Mouse (Mus musculus) stomach, embryonic 16.5 days (tissue): ENCODE data around the gene Plagl2. TPM values are rescaled to one million over a fixed set of nuclear protein-coding genes. Genes with fewer than 3 reads are reported as not detected.

ENCODE experiments used
- ATAC-seq: fragments of 200-750 bp; cut with Nextera tagmentation; 2 replicates; pipeline ENCODE4 v1.8.0; 2017; ENCODE audit warnings: moderate number of reproducible peaks, moderate TSS enrichment; ENCODE audit not compliant: insufficient read depth, low FRiP score
- H3K27ac ChIP-seq: fragments of 300-500 bp; sonication (generic); 2 replicates; pipeline ENCODE4 v1.5.1; 2014; ENCODE audit warnings: low read length
- H3K27me3 ChIP-seq: fragments of 300-500 bp; sonication (generic); 2 replicates; pipeline ENCODE4 v1.6.1; 2014; ENCODE audit warnings: low read length, control low read depth, mixed read lengths; ENCODE audit not compliant: control insufficient read depth, insufficient read depth
- H3K36me3 ChIP-seq: fragments of 300-500 bp; sonication (generic); 2 replicates; pipeline ENCODE4 v1.6.1; 2014; ENCODE audit warnings: low read length; ENCODE audit not compliant: control insufficient read depth, insufficient read depth
- H3K4me1 ChIP-seq: fragments of 300-500 bp; sonication (generic); 2 replicates; pipeline ENCODE4 v1.6.1; 2014; ENCODE audit warnings: low read length, control low read depth, mixed read lengths; ENCODE audit not compliant: control insufficient read depth, insufficient read depth
- H3K4me2 ChIP-seq: fragments of 300-500 bp; sonication (generic); 2 replicates; pipeline ENCODE4 v1.6.1; 2014; ENCODE audit warnings: low read depth, low read length, mixed read lengths
- H3K4me3 ChIP-seq: fragments of 300-500 bp; sonication (generic); replicated peaks from 2 replicates; pipeline ENCODE4 v1.5.1; 2014; ENCODE audit warnings: mild to moderate bottlenecking, low read length
- H3K9ac ChIP-seq: fragments of 300-500 bp; sonication (generic); 2 replicates; pipeline ENCODE4 v1.6.1; 2014; ENCODE audit warnings: low read length
- H3K9me3 ChIP-seq: fragments of 300-500 bp; sonication (generic); replicated peaks from 2 replicates; pipeline ENCODE4 v1.6.1; 2016; ENCODE audit warnings: low read length, control low read depth; ENCODE audit not compliant: control insufficient read depth
- WGBS: fragments of 180-500 bp; shearing (Covaris S2); extraction: QIAGEN DNeasy Blood & Tissue Kit; methylation state at CpG from one replicate; pipeline ENCODE4 v1.1.7; 2014; 5-methylcytosine and 5-hydroxymethylcytosine counted together
- polyA plus RNA-seq: library from polyadenylated mRNA; unstranded; fragments of >200 nt; fragmentation: Nextera tagmentation; extraction: Ambion mirVana; gene quantifications from 2 replicates; pipeline ENCODE4 v1.2.1, GENCODE M21; 2015

Plagl2 gene
- polyA plus RNA-seq, 1 experiment from 2014 or later = 19.6 TPM

- no peak for ATAC-seq
- no peak overlapping the region for H3K4me2 ChIP-seq
- H3K9ac ChIP-seq = no peak overlapping the region
- no peaks in the 10 kb centered on the region for H3K27me3 ChIP-seq
- H3K27ac ChIP-seq = no peak overlapping the region
- no peak overlapping the region for H3K4me3 ChIP-seq
- 87% methylated on average over 2 of the region's 2 CpGs for WGBS
- no peaks in the 10 kb centered on the region for H3K9me3 ChIP-seq
- H3K4me1 ChIP-seq = no peaks in the 10 kb centered on the region
- H3K36me3 ChIP-seq = peaks cover 21% of the 10 kb centered on the region
Observed at GRCm38 (mm10) chr2:153187848-153188247, 53.4 kb downstream of the Plagl2 start.

- ATAC-seq = peak; percentile 53; the same call in 1 of the 2 replicates
- Histone ChIP-seq H3K9ac (no peak overlapping the region), H3K27me3 (no peaks in the 10 kb centered on the region), H3K27ac (no peak overlapping the region), H3K4me1 (no peaks in the 10 kb centered on the region), H3K4me3 (no peak overlapping the region), H3K4me2 (no peak overlapping the region), H3K36me3 (peaks cover 18% of the 10 kb centered on the region), H3K9me3 (no peaks in the 10 kb centered on the region)
- WGBS = 57% methylated on average over 2 of the region's 2 CpGs
Observed at GRCm38 (mm10) chr2:153186176-153186591, 55.0 kb downstream of the Plagl2 start.

GRCm38 (mm10) chr2:153179961-153180360, 61.3 kb downstream of the Plagl2 start:
- no peak for ATAC-seq
- WGBS = 85% methylated on average over 3 of the region's 3 CpGs

GRCm38 (mm10) chr2:153179126-153179860, 61.9 kb downstream of the Plagl2 start:
- no peaks in the 10 kb centered on the region for H3K9me3 ChIP-seq
- no peak overlapping the region for H3K27ac ChIP-seq
- H3K4me3 ChIP-seq = no peak overlapping the region
- 78% methylated on average over 10 of the region's 10 CpGs for WGBS
- no peak overlapping the region for H3K4me2 ChIP-seq
- 0 out of 2 replicates have a peak, but pooled peaks cover 3% of the 10 kb centered on the region for H3K4me1 ChIP-seq
- H3K36me3 ChIP-seq = no peaks in the 10 kb centered on the region
- ATAC-seq = no peak
- no peak overlapping the region for H3K9ac ChIP-seq
- no peaks in the 10 kb centered on the region for H3K27me3 ChIP-seq

More at GRCm38 (mm10) chr2:153179961-153180360, 61.3 kb downstream of the Plagl2 start:
- Histone ChIP-seq H3K4me2 (no peak overlapping the region), H3K36me3 (no peaks in the 10 kb centered on the region), H3K9me3 (no peaks in the 10 kb centered on the region), H3K27me3 (no peaks in the 10 kb centered on the region), H3K9ac (no peak overlapping the region), H3K4me3 (no peak overlapping the region), H3K4me1 (0 out of 2 replicates have a peak, but pooled peaks cover 3% of the 10 kb centered on the region), H3K27ac (no peak overlapping the region)

Other genes starting within 250 kb of the Plagl2 start
- 101 and 105 TPM in 2 replicates for gene Pdrg1, start 226.0 kb downstream of the Plagl2 start, polyA plus RNA-seq
- not detected in 2 replicates for gene Xkr7, start 209.6 kb downstream of the Plagl2 start, polyA plus RNA-seq
- 0.51 and 1.0 TPM in 2 replicates for gene Ccm2l, start 175.5 kb downstream of the Plagl2 start, polyA plus RNA-seq
- 6.2 and 6.7 TPM in 2 replicates for gene Hck, start 133.0 kb downstream of the Plagl2 start, polyA plus RNA-seq
- gene Tm9sf4, start 80.1 kb downstream of the Plagl2 start, polyA plus RNA-seq = 86.7 and 93.4 TPM in 2 replicates
- gene Tspyl3, start 16.0 kb downstream of the Plagl2 start, polyA plus RNA-seq = 9.2 and 9.9 TPM in 2 replicates
- 6.7 and 8.2 TPM in 2 replicates for gene Pofut1, start 107 bp upstream of the Plagl2 start, polyA plus RNA-seq
- gene Kif3b, start 50.0 kb upstream of the Plagl2 start, polyA plus RNA-seq = 6.7 TPM in 2 replicates
- gene Asxl1, start 104.4 kb upstream of the Plagl2 start, polyA plus RNA-seq = 6.4 and 7.2 TPM in 2 replicates